Mouse (Mus musculus): Measurements from ENCODE around the gene Ttc28.

DNA sequence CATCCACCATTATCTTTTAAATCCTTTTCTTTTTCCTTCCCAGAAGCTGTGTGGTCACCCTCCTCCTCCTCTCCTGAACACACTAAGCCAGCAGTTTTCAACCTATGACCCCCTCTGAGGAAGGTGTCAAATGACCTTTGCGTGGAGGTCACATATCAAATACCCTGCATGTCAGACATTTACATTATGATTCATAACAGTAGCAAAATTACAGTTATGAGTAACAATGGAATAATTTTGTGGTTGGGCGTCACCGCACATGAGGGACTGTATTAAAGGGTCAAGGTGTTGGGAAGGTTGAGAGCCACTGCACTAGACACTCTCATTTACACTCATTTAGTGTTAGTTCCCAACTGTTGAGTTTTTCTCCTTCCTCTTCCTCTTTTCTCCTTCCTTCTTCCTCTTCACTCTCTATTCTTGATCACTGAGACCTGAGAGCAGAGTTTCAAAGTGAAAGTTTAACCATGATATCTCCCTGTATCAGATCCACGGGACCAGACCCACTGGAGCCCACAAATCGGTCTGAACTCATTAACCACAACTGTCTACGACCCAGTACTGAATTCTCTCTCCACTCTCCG, 245.1 kb downstream of the Ttc28 start:
- TF ChIP-seq CTCF (IDR thresholded peaks at IDR 0.05; ENCODE audit: control insufficient read depth, insufficient read depth, low read length): no peak
- no peak for TF ChIP-seq POLR2A (IDR thresholded peaks at IDR 0.05; ENCODE audit: borderline replicate concordance, control insufficient read depth, low read depth, low read length)
